Mouse (Mus musculus): ENCODE data around the gene Slc45a2. TPM values are rescaled to one million over a fixed set of nuclear protein-coding genes. Genes with fewer than 3 reads are reported as not detected.
A peak's percentile ranks its signal among the peaks of the same experiment; 100 is the strongest.

The Slc45a2 gene
- polyA plus RNA-seq, 1 experiment from 2014 or later = 0.06 TPM

GRCm38 (mm10) chr15:10990411-10990810, 10.1 kb upstream of the Slc45a2 start:
- Histone ChIP-seq H3K4me2 (ENCODE audit: low read length) (no peak overlapping the region), H3K4me3 (replicated peaks; ENCODE audit: low read length) (no peak overlapping the region), H3K4me1 (replicated peaks; ENCODE audit: control insufficient read depth, insufficient read depth, low read length) (no peaks in the 10 kb centered on the region), H3K9me3 (ENCODE audit: control insufficient read depth, low read length) (no peaks in the 10 kb centered on the region), H3K9ac (replicated peaks; ENCODE audit: low read depth, low read length) (no peak overlapping the region), H3K27ac (ENCODE audit: low read length) (no peak overlapping the region), H3K36me3 (ENCODE audit: control insufficient read depth, insufficient read depth) (no peaks in the 10 kb centered on the region; the same call in 1 of the 2 replicates), H3K27me3 (replicated peaks; ENCODE audit: control insufficient read depth, insufficient read depth, low read length) (no peaks in the 10 kb centered on the region)
- ATAC-seq = no peak
- 54% methylated on average over 2 of the region's 2 CpGs for WGBS

DNA sequence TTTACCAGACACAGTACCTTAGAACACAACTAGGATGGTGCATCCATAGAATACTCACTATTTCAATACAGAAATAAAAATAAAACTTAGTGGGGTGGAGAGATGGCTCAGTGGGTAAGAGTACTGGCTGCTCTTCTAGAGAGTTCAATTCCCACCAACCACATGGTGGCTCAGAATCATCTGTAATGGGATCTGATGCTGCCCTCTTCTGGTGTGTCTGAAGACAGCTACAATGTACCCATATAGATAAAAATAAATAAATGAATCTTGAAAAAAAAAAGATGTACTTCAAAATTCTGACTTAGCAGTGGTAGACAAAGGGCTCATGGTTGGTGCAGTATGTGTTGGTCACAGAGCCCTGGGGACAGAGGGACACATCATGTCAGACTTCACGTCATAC, 9.0 kb upstream of the Slc45a2 start:
- Histone ChIP-seq H3K4me1 (replicated peaks; ENCODE audit: control insufficient read depth, insufficient read depth, low read length) (no peaks in the 10 kb centered on the region), H3K4me2 (ENCODE audit: low read length) (no peak overlapping the region), H3K27me3 (replicated peaks; ENCODE audit: control insufficient read depth, insufficient read depth, low read length) (no peaks in the 10 kb centered on the region), H3K9me3 (ENCODE audit: control insufficient read depth, low read length) (no peaks in the 10 kb centered on the region), H3K36me3 (ENCODE audit: control insufficient read depth, insufficient read depth) (no peaks in the 10 kb centered on the region; the same call in 1 of the 2 replicates), H3K27ac (ENCODE audit: low read length) (no peak overlapping the region), H3K9ac (replicated peaks; ENCODE audit: low read depth, low read length) (no peak overlapping the region), H3K4me3 (replicated peaks; ENCODE audit: low read length) (no peak overlapping the region)
- WGBS = 92% methylated on average over 1 of the region's 1 CpGs
- ATAC-seq = no peak

DNA sequence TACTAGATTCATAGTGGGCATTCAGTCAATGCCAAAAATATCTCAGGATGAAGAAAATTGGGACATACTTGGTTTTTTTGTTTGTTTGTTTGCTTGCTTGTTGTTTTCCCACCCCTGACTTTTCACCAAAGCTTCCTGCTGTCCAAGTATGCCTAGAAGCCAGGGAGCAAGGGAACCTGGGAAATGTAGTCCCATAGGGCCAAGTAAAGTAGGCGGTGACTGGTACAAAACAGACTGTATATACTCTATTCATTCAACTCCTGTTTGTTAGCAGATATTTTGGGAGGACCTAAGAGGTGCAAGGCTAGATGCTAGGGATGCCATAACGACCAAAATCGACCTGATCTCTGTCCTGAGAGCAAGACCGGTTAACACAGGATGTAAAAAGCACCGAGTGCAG, 689 bp upstream of the Slc45a2 start:
- H3K27ac ChIP-seq (ENCODE audit: low read length) = no peak overlapping the region
- H3K4me2 ChIP-seq (ENCODE audit: low read length) = no peak overlapping the region
- no peaks in the 10 kb centered on the region for H3K4me1 ChIP-seq (replicated peaks; ENCODE audit: control insufficient read depth, insufficient read depth, low read length)
- no peaks in the 10 kb centered on the region for H3K36me3 ChIP-seq (ENCODE audit: control insufficient read depth, insufficient read depth)
- H3K9me3 ChIP-seq (ENCODE audit: control insufficient read depth, low read length) = no peaks in the 10 kb centered on the region
- H3K4me3 ChIP-seq (replicated peaks; ENCODE audit: low read length) = no peak overlapping the region
- peak; percentile 66 for ATAC-seq
- 53% methylated on average over 5 of the region's 5 CpGs for WGBS
- no peaks in the 10 kb centered on the region for H3K27me3 ChIP-seq (replicated peaks; ENCODE audit: control insufficient read depth, insufficient read depth, low read length)
- no peak overlapping the region for H3K9ac ChIP-seq (replicated peaks; ENCODE audit: low read depth, low read length)

DNA sequence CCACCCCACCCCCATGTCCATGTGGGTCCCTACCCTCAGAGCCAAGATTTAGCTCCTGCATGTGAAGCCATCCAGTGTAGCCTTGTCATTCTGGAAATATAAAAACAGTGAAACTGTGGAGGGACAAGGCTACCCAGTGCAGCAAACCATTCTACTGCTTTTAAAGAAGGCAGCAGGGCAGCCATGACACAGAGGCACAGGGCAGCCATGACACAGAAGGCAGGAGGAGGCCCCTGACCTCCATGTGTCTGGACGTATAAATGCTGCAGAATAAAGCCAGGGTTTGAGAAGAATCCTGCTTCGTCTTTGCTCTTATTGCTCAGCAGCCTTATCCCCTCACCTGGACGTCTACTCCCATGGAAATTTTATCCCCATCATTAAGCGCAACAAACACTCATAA, 3.3 kb downstream of the Slc45a2 start:
- Histone ChIP-seq H3K36me3 (ENCODE audit: control insufficient read depth, insufficient read depth) (no peaks in the 10 kb centered on the region), H3K27ac (ENCODE audit: low read length) (no peak overlapping the region), H3K4me2 (ENCODE audit: low read length) (no peak overlapping the region), H3K27me3 (replicated peaks; ENCODE audit: control insufficient read depth, insufficient read depth, low read length) (no peaks in the 10 kb centered on the region), H3K4me1 (replicated peaks; ENCODE audit: control insufficient read depth, insufficient read depth, low read length) (no peaks in the 10 kb centered on the region), H3K9ac (replicated peaks; ENCODE audit: low read depth, low read length) (no peak overlapping the region), H3K4me3 (replicated peaks; ENCODE audit: low read length) (no peak overlapping the region), H3K9me3 (ENCODE audit: control insufficient read depth, low read length) (no peaks in the 10 kb centered on the region)
- no peak for ATAC-seq
- WGBS = 89% methylated on average over 4 of the region's 4 CpGs

DNA sequence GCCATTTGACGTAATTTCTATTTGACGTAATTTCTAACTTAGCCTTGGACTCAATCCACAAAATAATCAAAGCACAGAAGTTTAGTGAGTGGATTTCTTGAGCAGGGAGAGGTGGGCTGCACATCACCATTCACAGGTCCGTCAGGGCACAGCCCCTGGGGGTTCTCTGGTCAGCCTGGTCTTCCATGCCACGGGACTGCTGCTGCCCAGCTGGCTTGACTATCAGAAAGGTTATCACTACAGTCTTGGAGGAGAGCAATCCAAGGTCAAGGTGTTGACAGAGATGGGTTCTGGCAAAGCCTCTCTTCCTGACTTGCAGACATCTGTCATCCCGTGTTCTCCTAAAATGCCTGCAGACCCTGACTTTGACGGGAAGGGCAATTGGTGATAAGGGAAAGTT, 4.1 kb downstream of the Slc45a2 start:
- Histone ChIP-seq H3K9me3 (ENCODE audit: control insufficient read depth, low read length) (no peaks in the 10 kb centered on the region), H3K27me3 (replicated peaks; ENCODE audit: control insufficient read depth, insufficient read depth, low read length) (no peaks in the 10 kb centered on the region), H3K4me2 (ENCODE audit: low read length) (no peak overlapping the region), H3K4me3 (replicated peaks; ENCODE audit: low read length) (no peak overlapping the region), H3K9ac (replicated peaks; ENCODE audit: low read depth, low read length) (no peak overlapping the region), H3K27ac (ENCODE audit: low read length) (no peak overlapping the region), H3K36me3 (ENCODE audit: control insufficient read depth, insufficient read depth) (no peaks in the 10 kb centered on the region), H3K4me1 (replicated peaks; ENCODE audit: control insufficient read depth, insufficient read depth, low read length) (no peaks in the 10 kb centered on the region)
- ATAC-seq = no peak
- WGBS = 87% methylated on average over 6 of the region's 6 CpGs

GRCm38 (mm10) chr15:11008756-11009155, 8.2 kb downstream of the Slc45a2 start:
- no peaks in the 10 kb centered on the region for H3K4me1 ChIP-seq (replicated peaks; ENCODE audit: control insufficient read depth, insufficient read depth, low read length)
- no peak overlapping the region for H3K9ac ChIP-seq (replicated peaks; ENCODE audit: low read depth, low read length)
- WGBS = 28% methylated on average over 5 of the region's 5 CpGs
- no peaks in the 10 kb centered on the region for H3K9me3 ChIP-seq (ENCODE audit: control insufficient read depth, low read length)
- no peak overlapping the region for H3K27ac ChIP-seq (ENCODE audit: low read length)
- H3K27me3 ChIP-seq (replicated peaks; ENCODE audit: control insufficient read depth, insufficient read depth, low read length) = no peaks in the 10 kb centered on the region
- ATAC-seq = peak; percentile 50
- H3K36me3 ChIP-seq (ENCODE audit: control insufficient read depth, insufficient read depth) = no peaks in the 10 kb centered on the region
- H3K4me3 ChIP-seq (replicated peaks; ENCODE audit: low read length) = no peak overlapping the region
- no peak overlapping the region for H3K4me2 ChIP-seq (ENCODE audit: low read length)

DNA sequence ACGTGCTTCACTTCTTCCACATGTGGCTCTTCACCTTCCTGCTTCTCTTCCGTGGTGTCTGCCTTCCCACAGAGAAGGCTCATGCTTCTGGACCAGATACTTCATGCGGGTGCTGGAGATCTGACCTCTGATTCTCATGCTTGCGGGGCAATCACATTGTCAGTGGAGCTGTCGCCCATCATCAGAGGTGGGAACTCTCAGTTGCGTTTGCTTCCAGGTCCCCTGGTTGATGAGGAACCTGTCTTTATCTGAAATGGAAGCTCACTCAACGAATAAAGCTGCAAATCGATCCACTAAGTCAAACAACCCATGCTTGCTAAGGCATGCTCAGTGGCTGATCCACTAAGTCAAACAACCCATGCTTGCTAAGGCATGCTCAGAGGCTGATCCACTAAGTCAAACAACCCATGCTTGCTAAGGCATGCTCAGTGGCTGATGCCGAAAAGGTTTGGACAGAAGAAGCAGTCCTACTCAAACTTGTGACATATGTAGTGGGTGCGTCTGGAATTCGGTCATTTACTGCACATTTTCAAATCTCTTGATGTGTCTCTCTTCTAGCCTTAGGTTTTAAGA, 10.5 kb downstream of the Slc45a2 start:
- 92% methylated on average over 11 of the region's 11 CpGs for WGBS
- H3K27me3 ChIP-seq (replicated peaks; ENCODE audit: control insufficient read depth, insufficient read depth, low read length) = no peaks in the 10 kb centered on the region
- ATAC-seq = no peak

GRCm38 (mm10) chr15:11014931-11015330, 14.4 kb downstream of the Slc45a2 start:
- WGBS = 39% methylated on average over 2 of the region's 2 CpGs
- ATAC-seq = no peak
- H3K4me1 ChIP-seq (replicated peaks; ENCODE audit: control insufficient read depth, insufficient read depth, low read length) = no peaks in the 10 kb centered on the region

More for the DNA sequence above, 10.5 kb downstream of the Slc45a2 start:
- no peak overlapping the region for H3K4me2 ChIP-seq (ENCODE audit: low read length)
- no peaks in the 10 kb centered on the region for H3K9me3 ChIP-seq (ENCODE audit: control insufficient read depth, low read length)
- H3K9ac ChIP-seq (replicated peaks; ENCODE audit: low read depth, low read length) = no peak overlapping the region
- H3K4me1 ChIP-seq (replicated peaks; ENCODE audit: control insufficient read depth, insufficient read depth, low read length) = no peaks in the 10 kb centered on the region
- no peaks in the 10 kb centered on the region for H3K36me3 ChIP-seq (ENCODE audit: control insufficient read depth, insufficient read depth)
- no peak overlapping the region for H3K27ac ChIP-seq (ENCODE audit: low read length)
- no peak overlapping the region for H3K4me3 ChIP-seq (replicated peaks; ENCODE audit: low read length)

GRCm38 (mm10) chr15:11026801-11027561, 26.5 kb downstream of the Slc45a2 start:
- no peaks in the 10 kb centered on the region for H3K4me1 ChIP-seq (replicated peaks; ENCODE audit: control insufficient read depth, insufficient read depth, low read length)
- no peaks in the 10 kb centered on the region for H3K36me3 ChIP-seq (ENCODE audit: control insufficient read depth, insufficient read depth)
- no peaks in the 10 kb centered on the region for H3K9me3 ChIP-seq (ENCODE audit: control insufficient read depth, low read length)
- no peaks in the 10 kb centered on the region for H3K27me3 ChIP-seq (replicated peaks; ENCODE audit: control insufficient read depth, insufficient read depth, low read length)
- no peak overlapping the region for H3K9ac ChIP-seq (replicated peaks; ENCODE audit: low read depth, low read length)
- H3K27ac ChIP-seq (ENCODE audit: low read length) = no peak overlapping the region
- no peak for ATAC-seq
- no peak overlapping the region for H3K4me2 ChIP-seq (ENCODE audit: low read length)
- no peak overlapping the region for H3K4me3 ChIP-seq (replicated peaks; ENCODE audit: low read length)
- 77% methylated on average over 4 of the region's 4 CpGs for WGBS

More at GRCm38 (mm10) chr15:11014931-11015330, 14.4 kb downstream of the Slc45a2 start:
- Histone ChIP-seq H3K9ac (replicated peaks; ENCODE audit: low read depth, low read length) (no peak overlapping the region), H3K36me3 (ENCODE audit: control insufficient read depth, insufficient read depth) (no peaks in the 10 kb centered on the region), H3K4me3 (replicated peaks; ENCODE audit: low read length) (no peak overlapping the region), H3K4me2 (ENCODE audit: low read length) (no peak overlapping the region), H3K9me3 (ENCODE audit: control insufficient read depth, low read length) (no peaks in the 10 kb centered on the region), H3K27ac (ENCODE audit: low read length) (no peak overlapping the region), H3K27me3 (replicated peaks; ENCODE audit: control insufficient read depth, insufficient read depth, low read length) (no peaks in the 10 kb centered on the region)

Measured in forebrain, embryonic 16.5 days (tissue).